8 mouse cellular contexts compared by ENCODE assay signal in genomic region chr6:30336912-30337311, GRCm38 (mm10). TPM values are rescaled to one million over a fixed set of nuclear protein-coding genes. Genes with fewer than 3 reads are reported as not detected.
A peak's percentile ranks its signal among the peaks of the same experiment; 100 is the strongest.
DNase-seq lines count a peak whose midpoint lies in the region; ATAC-seq and TF ChIP-seq lines count a peak whose summit lies in the region.

No protein-coding gene starts in this region.

- H3K4me1 ChIP-seq in heart, embryonic 11.5 days (ENCODE audit: control insufficient read depth, insufficient read depth, low read length), result peaks cover 7% of the 10 kb centered on the region; the same call in 1 of the 2 replicates
- no peaks in the 10 kb centered on the region; the same call in 1 of the 2 replicates for H3K4me1 ChIP-seq in kidney, postnatal 0 days (replicated peaks; ENCODE audit: insufficient read depth, low read length)
- H3K4me1 ChIP-seq in hindbrain, embryonic 10.5 days (replicated peaks), result peaks cover 5% of the 10 kb centered on the region; the same call in 1 of the 2 replicates

- no peaks in the 10 kb centered on the region for H3K27me3 ChIP-seq in heart, embryonic 11.5 days (ENCODE audit: control insufficient read depth, insufficient read depth, low read length)
- no peaks in the 10 kb centered on the region for H3K27me3 ChIP-seq in kidney, postnatal 0 days (ENCODE audit: insufficient read depth, low read length)
- H3K27me3 ChIP-seq in splenic B cell, adult 2 months (ENCODE audit: control insufficient read depth, insufficient read depth, low read length, poor library complexity, severe bottlenecking), result no peaks in the 10 kb centered on the region
- H3K27me3 ChIP-seq in hindbrain, embryonic 10.5 days (ENCODE audit: insufficient read depth, poor library complexity, severe bottlenecking), result no peaks in the 10 kb centered on the region

- peak; percentile 70 for DNase-seq in layer of hippocampus, adult 11-12 months (ENCODE audit: low spot score)
- DNase-seq in layer of hippocampus, adult 2 months (ENCODE audit: low spot score in 2 of 2), result no peak
- peak; percentile 58 for DNase-seq in adrenal gland, adult 8-10 months
- DNase-seq in kidney, postnatal 0 days (ENCODE audit: low spot score), result peak; percentile 93
- DNase-seq in lung, postnatal 14 days, result peak; percentile 85
- peak; percentile 75 for DNase-seq in splenic B cell, adult 2 months (ENCODE audit: low read depth, low spot score)
- no peak for DNase-seq in hindbrain, embryonic 10.5 days (ENCODE audit: low spot score)

- no peak for TF ChIP-seq CTCF in layer of hippocampus, adult 2 months (conservative IDR thresholded peaks at IDR 0.05)
- peak; percentile 30; the same call in 1 of the 2 replicates for TF ChIP-seq CTCF in kidney, postnatal 0 days (IDR thresholded peaks at IDR 0.05; ENCODE audit: low read depth)

- H3K36me3 ChIP-seq in heart, embryonic 11.5 days (ENCODE audit: control insufficient read depth, insufficient read depth, low read length), result no peaks in the 10 kb centered on the region
- H3K36me3 ChIP-seq in kidney, postnatal 0 days (ENCODE audit: insufficient read depth, low read length), result no peaks in the 10 kb centered on the region
- no peaks in the 10 kb centered on the region for H3K36me3 ChIP-seq in splenic B cell, adult 2 months (ENCODE audit: control insufficient read depth, insufficient read depth, low read length, poor library complexity, severe bottlenecking)
- no peaks in the 10 kb centered on the region for H3K36me3 ChIP-seq in hindbrain, embryonic 10.5 days

- no peak overlapping the region for H3K27ac ChIP-seq in layer of hippocampus, adult 2 months
- no peak overlapping the region; the same call in 1 of the 2 replicates for H3K27ac ChIP-seq in heart, embryonic 11.5 days (ENCODE audit: low read depth, low read length)
- peak overlapping the region; percentile 39; the same call in 1 of the 2 replicates for H3K27ac ChIP-seq in kidney, postnatal 0 days
- no peak overlapping the region for H3K27ac ChIP-seq in hindbrain, embryonic 10.5 days

- ATAC-seq in heart, embryonic 11.5 days (replicated peaks; ENCODE audit: insufficient number of reproducible peaks, low FRiP score, low TSS enrichment), result no peak; the same call in 1 of the 2 replicates
- no peak; the same call in 1 of the 2 replicates for ATAC-seq in kidney, postnatal 0 days (replicated peaks; ENCODE audit: low FRiP score, low read depth)

- H3K4me2 ChIP-seq in heart, embryonic 11.5 days, result peak overlapping the region; percentile 12; the same call in 1 of the 2 replicates
- no peak overlapping the region; the same call in 1 of the 2 replicates for H3K4me2 ChIP-seq in kidney, postnatal 0 days (ENCODE audit: low read length)

- no peak overlapping the region for H3K9ac ChIP-seq in heart, embryonic 11.5 days (ENCODE audit: low read depth, low read length)
- H3K9ac ChIP-seq in kidney, postnatal 0 days (ENCODE audit: low read depth, low read length), result no peak overlapping the region

- H3K9me3 ChIP-seq in heart, embryonic 11.5 days (replicated peaks; ENCODE audit: control insufficient read depth, low read length), result no peaks in the 10 kb centered on the region
- no peaks in the 10 kb centered on the region for H3K9me3 ChIP-seq in kidney, postnatal 0 days (replicated peaks; ENCODE audit: low read length)
- no peaks in the 10 kb centered on the region for H3K9me3 ChIP-seq in hindbrain, embryonic 10.5 days

- WGBS in heart, embryonic 11.5 days (ENCODE audit: insufficient replicate concordance), result 20% methylated on average over 5 of the region's 5 CpGs
- WGBS in kidney, postnatal 0 days, result 26% methylated on average over 5 of the region's 5 CpGs
- 46% methylated on average over 5 of the region's 5 CpGs for WGBS in hindbrain, embryonic 10.5 days

- H3K4me3 ChIP-seq in layer of hippocampus, adult 2 months, result no peak overlapping the region
- H3K4me3 ChIP-seq in heart, embryonic 11.5 days (ENCODE audit: low read depth, low read length), result no peak overlapping the region
- H3K4me3 ChIP-seq in kidney, postnatal 0 days (replicated peaks; ENCODE audit: low read depth, low read length), result no peak overlapping the region
- no peak overlapping the region for H3K4me3 ChIP-seq in hindbrain, embryonic 10.5 days

RNA-seq across cellular contexts. Expression of gene Ube2h, which starts 32.6 kb away (rescaled TPM):
- total RNA-seq in layer of hippocampus, adult 2 months (2021), result 10 to 100 TPM; 87.9 to 88.1 TPM
- 100 to 1,000 TPM in 3 of 4 experiments, 10 to 100 TPM in 1; 97.5 to 131 (median 112) TPM for total RNA-seq in adrenal gland, adult 8-10 months (2022)
- 58.4 and 60.9 TPM in 2 replicates for polyA plus RNA-seq in heart, embryonic 11.5 days (2014; fragmentation: Nextera tagmentation; extraction: Ambion mirVana)
- polyA plus RNA-seq in kidney, postnatal 0 days (2015; fragmentation: Nextera tagmentation; extraction: Ambion mirVana), result 38.2 and 38.7 TPM in 2 replicates
- polyA plus RNA-seq in hindbrain, embryonic 10.5 days (2016; fragmentation: Nextera tagmentation; extraction: Ambion mirVana), result 29.6 and 34.2 TPM in 2 replicates

RNA-seq across cellular contexts. Expression of gene Zc3hc1, which starts 53.9 kb away (rescaled TPM):
- 10 to 100 TPM; 23.7 to 25.1 TPM for total RNA-seq in layer of hippocampus, adult 2 months (2021)
- total RNA-seq in adrenal gland, adult 8-10 months (2022), result 10 to 100 TPM; 22.0 to 23.9 (median 22.7) TPM
- 49.1 and 54.6 TPM in 2 replicates for polyA plus RNA-seq in heart, embryonic 11.5 days (2014; fragmentation: Nextera tagmentation; extraction: Ambion mirVana)
- 42.9 and 45.6 TPM in 2 replicates for polyA plus RNA-seq in kidney, postnatal 0 days (2015; fragmentation: Nextera tagmentation; extraction: Ambion mirVana)
- polyA plus RNA-seq in hindbrain, embryonic 10.5 days (2016; fragmentation: Nextera tagmentation; extraction: Ambion mirVana), result 74.9 and 76.1 TPM in 2 replicates

Comparison
In these comparisons a context has a peak if more than half of its experiments do, and no peak if none do; other contexts are left out.
1. DNase-seq: peak in layer of hippocampus, adult 11-12 months (single experiment), adrenal gland, adult 8-10 months (single experiment), kidney, postnatal 0 days (single experiment), lung, postnatal 14 days (single experiment) and splenic B cell, adult 2 months (single experiment); none in layer of hippocampus, adult 2 months (0 of 2) and hindbrain, embryonic 10.5 days (single experiment).